Mouse (Mus musculus): ENCODE data around the gene Nkx2-5. TPM values are rescaled to one million over a fixed set of nuclear protein-coding genes. Genes with fewer than 3 reads are reported as not detected.
A peak's percentile ranks its signal among the peaks of the same experiment; 100 is the strongest.

Nkx2-5 gene
- polyA plus RNA-seq (2015; fragmentation: Nextera tagmentation; extraction: Ambion mirVana), result not detected in 2 replicates

- Histone ChIP-seq H3K36me3 (ENCODE audit: insufficient read depth, low read length) (no peaks in the 10 kb centered on the region), H3K27me3 (ENCODE audit: insufficient read depth, low read length) (peaks cover 92% of the 10 kb centered on the region), H3K4me3 (ENCODE audit: low read length) (no peak within 1 kb of the TSS), H3K4me1 (ENCODE audit: insufficient read depth, low read length) (peaks cover 11% of the 10 kb centered on the region; the same call in 1 of the 2 replicates), H3K4me2 (replicated peaks; ENCODE audit: low read depth, low read length) (no peak within 1 kb of the TSS), H3K9me3 (ENCODE audit: low read length) (no peaks in the 10 kb centered on the region), H3K27ac (ENCODE audit: low read length) (no peak within 1 kb of the TSS), H3K9ac (replicated peaks; ENCODE audit: low read length) (no peak within 1 kb of the TSS)
- no peak for ATAC-seq (ENCODE audit: low FRiP score, low TSS enrichment)
- 0% methylated on average over 5 of the region's 5 CpGs for WGBS
These were observed at the start of gene Nkx2-5 for GRCm38 (mm10) chr17:26844909-26845148. Gene Nkx2-5, minus strand, starts transcription at chr17:26845009.

- Histone ChIP-seq H3K4me3 (ENCODE audit: low read length) (no peak overlapping the region), H3K9me3 (ENCODE audit: low read length) (no peaks in the 10 kb centered on the region; the same call in 1 of the 2 replicates), H3K4me2 (replicated peaks; ENCODE audit: low read depth, low read length) (no peak overlapping the region), H3K27ac (ENCODE audit: low read length) (no peak overlapping the region), H3K27me3 (ENCODE audit: insufficient read depth, low read length) (no peaks in the 10 kb centered on the region), H3K36me3 (ENCODE audit: insufficient read depth, low read length) (no peaks in the 10 kb centered on the region), H3K4me1 (ENCODE audit: insufficient read depth, low read length) (peaks cover 13% of the 10 kb centered on the region; the same call in 1 of the 2 replicates), H3K9ac (replicated peaks; ENCODE audit: low read length) (no peak overlapping the region)
- ATAC-seq (ENCODE audit: low FRiP score, low TSS enrichment), result no peak
- 56% methylated on average over 6 of the region's 6 CpGs for WGBS
These were observed 49.5 kb upstream of the Nkx2-5 start for GRCm38 (mm10) chr17:26894342-26894741.

GRCm38 (mm10) chr17:26893492-26893891, 48.7 kb upstream of the Nkx2-5 start:
- no peak overlapping the region for H3K27ac ChIP-seq (ENCODE audit: low read length)
- H3K27me3 ChIP-seq (ENCODE audit: insufficient read depth, low read length), result no peaks in the 10 kb centered on the region
- H3K36me3 ChIP-seq (ENCODE audit: insufficient read depth, low read length), result no peaks in the 10 kb centered on the region
- no peak overlapping the region for H3K4me2 ChIP-seq (replicated peaks; ENCODE audit: low read depth, low read length)
- H3K4me3 ChIP-seq (ENCODE audit: low read length), result no peak overlapping the region
- no peak for ATAC-seq (ENCODE audit: low FRiP score, low TSS enrichment)
- 61% methylated on average over 6 of the region's 6 CpGs for WGBS
- no peak overlapping the region for H3K9ac ChIP-seq (replicated peaks; ENCODE audit: low read length)
- H3K4me1 ChIP-seq (ENCODE audit: insufficient read depth, low read length), result peaks cover 13% of the 10 kb centered on the region; the same call in 1 of the 2 replicates
- no peaks in the 10 kb centered on the region; the same call in 1 of the 2 replicates for H3K9me3 ChIP-seq (ENCODE audit: low read length)

- Histone ChIP-seq H3K9me3 (ENCODE audit: low read length) (no peaks in the 10 kb centered on the region; the same call in 1 of the 2 replicates), H3K4me1 (ENCODE audit: insufficient read depth, low read length) (peaks cover 13% of the 10 kb centered on the region; the same call in 1 of the 2 replicates), H3K27me3 (ENCODE audit: insufficient read depth, low read length) (no peaks in the 10 kb centered on the region), H3K36me3 (ENCODE audit: insufficient read depth, low read length) (no peaks in the 10 kb centered on the region), H3K4me2 (replicated peaks; ENCODE audit: low read depth, low read length) (peak overlapping the region; percentile 17; the same call in 1 of the 2 replicates), H3K9ac (replicated peaks; ENCODE audit: low read length) (peak overlapping the region; percentile 37; the same call in 1 of the 2 replicates), H3K27ac (ENCODE audit: low read length) (no peak overlapping the region), H3K4me3 (ENCODE audit: low read length) (no peak overlapping the region)
- no peak for ATAC-seq (ENCODE audit: low FRiP score, low TSS enrichment)
- WGBS, result 47% methylated on average over 16 of the region's 16 CpGs
These were observed 48.0 kb upstream of the Nkx2-5 start for GRCm38 (mm10) chr17:26892635-26893375.

GRCm38 (mm10) chr17:26887926-26888325, 43.1 kb upstream of the Nkx2-5 start:
- Histone ChIP-seq H3K27ac (ENCODE audit: low read length) (no peak overlapping the region), H3K36me3 (ENCODE audit: insufficient read depth, low read length) (no peaks in the 10 kb centered on the region), H3K4me1 (ENCODE audit: insufficient read depth, low read length) (peaks cover 20% of the 10 kb centered on the region), H3K27me3 (ENCODE audit: insufficient read depth, low read length) (no peaks in the 10 kb centered on the region), H3K4me3 (ENCODE audit: low read length) (no peak overlapping the region), H3K9ac (replicated peaks; ENCODE audit: low read length) (no peak overlapping the region), H3K4me2 (replicated peaks; ENCODE audit: low read depth, low read length) (no peak overlapping the region), H3K9me3 (ENCODE audit: low read length) (no peaks in the 10 kb centered on the region)
- WGBS, result 22% methylated on average over 3 of the region's 3 CpGs
- ATAC-seq (ENCODE audit: low FRiP score, low TSS enrichment), result no peak

GRCm38 (mm10) chr17:26886047-26886749, 41.4 kb upstream of the Nkx2-5 start:
- 10% methylated on average over 30 of the region's 30 CpGs for WGBS

GRCm38 (mm10) chr17:26884995-26885926, 40.5 kb upstream of the Nkx2-5 start:
- Histone ChIP-seq H3K9ac (replicated peaks; ENCODE audit: low read length) (peak overlapping the region; percentile 47), H3K36me3 (ENCODE audit: insufficient read depth, low read length) (no peaks in the 10 kb centered on the region), H3K9me3 (ENCODE audit: low read length) (no peaks in the 10 kb centered on the region), H3K4me2 (replicated peaks; ENCODE audit: low read depth, low read length) (peak overlapping the region; percentile 80), H3K4me3 (ENCODE audit: low read length) (peak overlapping the region; percentile 41), H3K4me1 (ENCODE audit: insufficient read depth, low read length) (peaks cover 15% of the 10 kb centered on the region), H3K27ac (ENCODE audit: low read length) (0 out of 2 replicates have a peak overlapping the region, but pooled peaks have one; percentile 4), H3K27me3 (ENCODE audit: insufficient read depth, low read length) (no peaks in the 10 kb centered on the region)
- WGBS, result 20% methylated on average over 25 of the region's 25 CpGs
- peak; percentile 43; the same call in 1 of the 2 replicates for ATAC-seq (ENCODE audit: low FRiP score, low TSS enrichment)

More at GRCm38 (mm10) chr17:26886047-26886749, 41.4 kb upstream of the Nkx2-5 start:
- no peaks in the 10 kb centered on the region for H3K36me3 ChIP-seq (ENCODE audit: insufficient read depth, low read length)
- H3K4me1 ChIP-seq (ENCODE audit: insufficient read depth, low read length), result peaks cover 15% of the 10 kb centered on the region
- no peak overlapping the region for H3K27ac ChIP-seq (ENCODE audit: low read length)
- peak; percentile 85 for ATAC-seq (ENCODE audit: low FRiP score, low TSS enrichment)
- peak overlapping the region; percentile 41 for H3K4me3 ChIP-seq (ENCODE audit: low read length)
- no peaks in the 10 kb centered on the region for H3K9me3 ChIP-seq (ENCODE audit: low read length)
- peak overlapping the region; percentile 80 for H3K4me2 ChIP-seq (replicated peaks; ENCODE audit: low read depth, low read length)
- peak overlapping the region; percentile 58 for H3K9ac ChIP-seq (replicated peaks; ENCODE audit: low read length)
- no peaks in the 10 kb centered on the region for H3K27me3 ChIP-seq (ENCODE audit: insufficient read depth, low read length)

- Histone ChIP-seq H3K4me3 (ENCODE audit: low read length) (no peak overlapping the region), H3K4me2 (replicated peaks; ENCODE audit: low read depth, low read length) (no peak overlapping the region), H3K9ac (replicated peaks; ENCODE audit: low read length) (no peak overlapping the region), H3K9me3 (ENCODE audit: low read length) (no peaks in the 10 kb centered on the region), H3K27ac (ENCODE audit: low read length) (no peak overlapping the region), H3K4me1 (ENCODE audit: insufficient read depth, low read length) (peaks cover 15% of the 10 kb centered on the region), H3K36me3 (ENCODE audit: insufficient read depth, low read length) (no peaks in the 10 kb centered on the region), H3K27me3 (ENCODE audit: insufficient read depth, low read length) (no peaks in the 10 kb centered on the region)
- 74% methylated on average over 6 of the region's 6 CpGs for WGBS
- no peak for ATAC-seq (ENCODE audit: low FRiP score, low TSS enrichment)
These were observed 38.8 kb upstream of the Nkx2-5 start for GRCm38 (mm10) chr17:26883585-26883984.

- H3K4me1 ChIP-seq (ENCODE audit: insufficient read depth, low read length), result peaks cover 15% of the 10 kb centered on the region
- 52% methylated on average over 1 of the region's 1 CpGs for WGBS
- no peaks in the 10 kb centered on the region for H3K27me3 ChIP-seq (ENCODE audit: insufficient read depth, low read length)
- no peaks in the 10 kb centered on the region for H3K36me3 ChIP-seq (ENCODE audit: insufficient read depth, low read length)
- no peaks in the 10 kb centered on the region for H3K9me3 ChIP-seq (ENCODE audit: low read length)
- H3K9ac ChIP-seq (replicated peaks; ENCODE audit: low read length), result no peak overlapping the region
- no peak overlapping the region for H3K27ac ChIP-seq (ENCODE audit: low read length)
- no peak for ATAC-seq (ENCODE audit: low FRiP score, low TSS enrichment)
- no peak overlapping the region for H3K4me3 ChIP-seq (ENCODE audit: low read length)
- H3K4me2 ChIP-seq (replicated peaks; ENCODE audit: low read depth, low read length), result no peak overlapping the region
These were observed 37.9 kb upstream of the Nkx2-5 start for GRCm38 (mm10) chr17:26882706-26883105.
